Mouse (Mus musculus): Measurements from ENCODE around the gene Zfp664.

The Zfp664 gene

GRCm38 (mm10) chr5:124862013-124862866 is at the start of gene Zfp664, which contains the start of gene Ccdc92:
Gene Zfp664, plus strand, starts transcription at chr5:124862691.
Gene Ccdc92, minus strand, starts transcription at chr5:124862424.
- peak; percentile 98 for DNase-seq

GRCm38 (mm10) chr5:124814797-124815196 is 47.7 kb upstream of the Zfp664 start:
- DNase-seq, result no peak

GRCm38 (mm10) chr5:124817050-124817449 is 45.4 kb upstream of the Zfp664 start:
- no peak for DNase-seq

- no peak for DNase-seq
Observed at GRCm38 (mm10) chr5:124822128-124822894, 40.2 kb upstream of the Zfp664 start.

GRCm38 (mm10) chr5:124830331-124830730 is 32.2 kb upstream of the Zfp664 start:
- DNase-seq, result no peak

GRCm38 (mm10) chr5:124835218-124835617 is 27.3 kb upstream of the Zfp664 start:
- DNase-seq, result no peak

GRCm38 (mm10) chr5:124836075-124836474 is 26.4 kb upstream of the Zfp664 start:
- no peak for DNase-seq

- DNase-seq, result no peak
Observed at GRCm38 (mm10) chr5:124836621-124837020, 25.9 kb upstream of the Zfp664 start.

GRCm38 (mm10) chr5:124840202-124840601 is 22.3 kb upstream of the Zfp664 start:
- no peak for DNase-seq

- no peak for DNase-seq
Observed at GRCm38 (mm10) chr5:124840669-124841068, 21.8 kb upstream of the Zfp664 start.

- DNase-seq, result peak in 1 of 2 experiments; percentile 17
Observed at GRCm38 (mm10) chr5:124843386-124843785, 19.1 kb upstream of the Zfp664 start.

GRCm38 (mm10) chr5:124844929-124845328 is 17.6 kb upstream of the Zfp664 start:
- no peak for DNase-seq

- no peak for DNase-seq
Observed at GRCm38 (mm10) chr5:124847014-124847413, 15.5 kb upstream of the Zfp664 start.

GRCm38 (mm10) chr5:124848994-124849393 is 13.5 kb upstream of the Zfp664 start:
- DNase-seq, result no peak

GRCm38 (mm10) chr5:124851572-124851971 is 10.9 kb upstream of the Zfp664 start:
- no peak for DNase-seq

- no peak for DNase-seq
Observed at GRCm38 (mm10) chr5:124852294-124852693, 10.2 kb upstream of the Zfp664 start.

GRCm38 (mm10) chr5:124853079-124853478 is 9.4 kb upstream of the Zfp664 start:
- DNase-seq, result no peak

GRCm38 (mm10) chr5:124854202-124854601 is 8.3 kb upstream of the Zfp664 start:
- no peak for DNase-seq

- no peak for DNase-seq
Observed at GRCm38 (mm10) chr5:124860013-124860412, 2.5 kb upstream of the Zfp664 start.

GRCm38 (mm10) chr5:124861463-124861862 is 1.0 kb upstream of the Zfp664 start:
- DNase-seq, result peak; percentile 13 to 49

- peak; percentile 42 to 70 for DNase-seq
Observed at GRCm38 (mm10) chr5:124862871-124863741, 615 bp downstream of the Zfp664 start.

- peak; percentile 60 to 75 for DNase-seq
Observed at GRCm38 (mm10) chr5:124868981-124869380, 6.5 kb downstream of the Zfp664 start.

- peak; percentile 47 to 50 for DNase-seq
Observed at GRCm38 (mm10) chr5:124872033-124872432, 9.5 kb downstream of the Zfp664 start.
